Mouse (Mus musculus): Measurements from ENCODE around the gene Pmf1. TPM values are rescaled to one million over a fixed set of nuclear protein-coding genes. Genes with fewer than 3 reads are reported as not detected.

Pmf1 gene
- polyA plus RNA-seq, 1 experiment, result 30.8 TPM

GRCm38 (mm10) chr3:88424605-88425329 lies 14.6 kb upstream of the Pmf1 start, which contains the start of gene Slc25a44:
TSS of gene Slc25a44 (minus strand) at chr3:88425139.
- Histone ChIP-seq H3K27ac (replicated peaks; ENCODE audit: low read depth, low read length) (peak within 1 kb of the TSS; percentile 64), H3K4me3 (ENCODE audit: insufficient read depth, low read depth, low read length) (peak within 1 kb of the TSS; percentile 78), H3K4me1 (ENCODE audit: control insufficient read depth, insufficient read depth, insufficient read length, low read length) (peaks cover 2% of the 10 kb centered on the region; the same call in 1 of the 2 replicates)

GRCm38 (mm10) chr3:88422020-88422720 lies 12.0 kb upstream of the Pmf1 start:
- 0 out of 2 replicates have a peak overlapping the region, but pooled peaks have one; percentile 12 for H3K4me3 ChIP-seq (ENCODE audit: insufficient read depth, low read depth, low read length)
- peak overlapping the region; percentile 78 for H3K27ac ChIP-seq (replicated peaks; ENCODE audit: low read depth, low read length)
- H3K4me1 ChIP-seq (ENCODE audit: control insufficient read depth, insufficient read depth, insufficient read length, low read length), result peaks cover 12% of the 10 kb centered on the region

DNA sequence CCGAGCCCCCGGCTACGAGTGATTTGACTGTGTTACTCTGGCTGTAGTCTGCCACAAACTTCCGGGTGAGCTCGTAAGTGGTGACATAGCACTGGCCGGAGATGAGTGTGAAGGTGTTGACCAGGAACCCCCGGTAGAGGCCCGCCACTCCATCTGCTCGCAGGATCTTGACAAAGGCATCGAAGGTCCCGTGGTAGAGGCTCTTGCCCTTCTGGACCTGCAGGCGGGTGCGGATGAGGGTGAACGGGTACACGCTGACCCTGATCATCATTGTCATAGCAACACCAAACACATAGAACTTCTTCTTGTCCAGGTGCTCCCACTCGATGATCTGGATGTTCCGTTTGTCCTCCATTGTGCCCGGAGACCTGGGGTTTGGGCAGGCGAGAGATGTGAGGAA lies 10.6 kb upstream of the Pmf1 start:
- Histone ChIP-seq H3K27ac (replicated peaks; ENCODE audit: low read depth, low read length) (0 out of 2 replicates have a peak overlapping the region, but pooled peaks have one; percentile 78), H3K4me1 (ENCODE audit: control insufficient read depth, insufficient read depth, insufficient read length, low read length) (peaks cover 12% of the 10 kb centered on the region), H3K4me3 (ENCODE audit: insufficient read depth, low read depth, low read length) (no peak overlapping the region)

DNA sequence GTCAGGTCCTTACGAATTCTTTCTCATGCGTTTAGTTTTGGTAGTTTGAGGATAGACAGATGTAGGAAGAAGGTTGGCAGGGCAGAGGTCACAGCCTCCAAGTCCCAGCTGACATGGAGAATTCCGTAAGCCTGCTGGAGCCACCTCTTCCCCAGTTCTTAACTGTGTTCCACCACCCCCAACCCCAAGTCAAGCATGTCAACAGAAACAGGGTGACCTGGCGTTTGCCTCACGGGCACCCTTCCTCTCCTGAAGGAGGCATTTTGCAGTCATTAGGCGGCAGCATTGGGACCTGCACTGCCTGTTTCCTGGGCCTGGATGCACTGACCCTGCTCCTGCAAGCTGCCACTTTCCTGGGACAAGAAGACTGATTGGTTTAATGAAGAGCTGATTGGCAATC lies 7.9 kb upstream of the Pmf1 start:
- H3K27ac ChIP-seq (replicated peaks; ENCODE audit: low read depth, low read length), result peak overlapping the region; percentile 91
- H3K4me1 ChIP-seq (ENCODE audit: control insufficient read depth, insufficient read depth, insufficient read length, low read length), result peaks cover 15% of the 10 kb centered on the region
- H3K4me3 ChIP-seq (ENCODE audit: insufficient read depth, low read depth, low read length), result no peak overlapping the region

DNA sequence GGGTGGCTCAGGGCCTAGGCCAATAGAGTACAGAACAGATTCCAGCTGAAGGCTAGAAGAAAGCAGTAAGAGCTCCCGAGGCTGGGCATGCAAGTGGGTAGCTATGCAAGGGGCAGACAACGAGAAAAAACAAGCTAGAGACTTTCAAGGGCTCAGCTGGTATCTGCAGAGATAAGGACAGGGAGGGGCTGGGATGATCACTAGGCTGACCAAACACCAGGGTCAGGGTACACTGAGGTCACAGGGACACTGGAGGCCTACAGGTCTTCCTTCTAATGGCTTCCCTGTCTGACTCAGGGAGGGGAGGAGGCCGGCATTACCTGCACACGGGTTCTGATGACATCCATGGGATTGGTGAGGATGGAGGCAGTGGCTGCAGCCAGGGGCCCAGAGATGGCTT lies 5.5 kb upstream of the Pmf1 start:
- peak overlapping the region; percentile 38; the same call in 1 of the 2 replicates for H3K27ac ChIP-seq (replicated peaks; ENCODE audit: low read depth, low read length)
- peaks cover 16% of the 10 kb centered on the region for H3K4me1 ChIP-seq (ENCODE audit: control insufficient read depth, insufficient read depth, insufficient read length, low read length)
- no peak overlapping the region for H3K4me3 ChIP-seq (ENCODE audit: insufficient read depth, low read depth, low read length)

DNA sequence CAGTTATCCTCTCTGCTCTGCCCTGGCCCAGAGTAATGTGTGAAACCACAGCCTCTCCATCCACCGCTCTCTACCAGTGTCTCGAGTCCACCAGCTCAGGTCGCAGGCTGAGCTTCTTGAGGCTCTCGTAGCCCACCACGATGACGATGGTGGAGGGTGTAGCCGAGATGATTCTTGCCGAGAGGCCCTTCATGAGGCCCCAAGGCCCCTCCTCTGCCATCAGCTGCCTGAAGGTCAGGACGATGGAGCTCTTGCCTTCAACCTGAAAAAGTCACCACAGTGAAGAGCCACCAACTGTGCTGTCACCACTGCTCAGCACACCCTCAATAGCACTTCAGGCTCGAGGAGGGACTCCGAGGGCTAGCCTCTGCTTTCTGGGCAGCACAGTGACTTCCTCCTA lies 2.5 kb upstream of the Pmf1 start:
- Histone ChIP-seq H3K4me1 (ENCODE audit: control insufficient read depth, insufficient read depth, insufficient read length, low read length) (peaks cover 6% of the 10 kb centered on the region; the same call in 1 of the 2 replicates), H3K4me3 (ENCODE audit: insufficient read depth, low read depth, low read length) (no peak overlapping the region), H3K27ac (replicated peaks; ENCODE audit: low read depth, low read length) (no peak overlapping the region)

GRCm38 (mm10) chr3:88411681-88412080 lies 1.6 kb upstream of the Pmf1 start:
- H3K27ac ChIP-seq (replicated peaks; ENCODE audit: low read depth, low read length), result no peak overlapping the region
- H3K4me3 ChIP-seq (ENCODE audit: insufficient read depth, low read depth, low read length), result no peak overlapping the region
- H3K4me1 ChIP-seq (ENCODE audit: control insufficient read depth, insufficient read depth, insufficient read length, low read length), result peaks cover 6% of the 10 kb centered on the region; the same call in 1 of the 2 replicates

DNA sequence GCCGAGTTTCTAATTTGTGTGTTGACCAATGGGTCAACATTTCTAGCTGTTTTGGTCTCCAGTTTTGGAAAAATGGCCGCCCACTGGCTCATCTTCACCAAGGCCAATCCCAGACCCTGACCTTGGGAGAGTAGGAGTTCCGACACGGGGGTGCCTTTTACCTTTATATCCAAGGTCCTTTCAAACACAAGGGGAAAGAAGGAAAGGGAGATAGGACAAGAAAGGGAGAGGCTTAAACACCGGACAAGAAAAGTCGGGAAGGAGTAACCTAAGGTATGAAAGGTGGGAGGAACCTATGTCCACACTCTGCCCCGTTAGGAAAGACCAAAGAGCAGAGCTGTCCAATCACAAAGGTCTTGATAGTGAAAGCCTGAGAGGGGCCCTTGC lies 507 bp upstream of the Pmf1 start:
- Histone ChIP-seq H3K4me1 (ENCODE audit: control insufficient read depth, insufficient read depth, insufficient read length, low read length) (peaks cover 6% of the 10 kb centered on the region; the same call in 1 of the 2 replicates), H3K27ac (replicated peaks; ENCODE audit: low read depth, low read length) (peak overlapping the region; percentile 79), H3K4me3 (ENCODE audit: insufficient read depth, low read depth, low read length) (peak overlapping the region; percentile 34)

- peaks cover 6% of the 10 kb centered on the region; the same call in 1 of the 2 replicates for H3K4me1 ChIP-seq (ENCODE audit: control insufficient read depth, insufficient read depth, insufficient read length, low read length)
- H3K27ac ChIP-seq (replicated peaks; ENCODE audit: low read depth, low read length), result peak overlapping the region; percentile 79
- no peak overlapping the region; the same call in 1 of the 2 replicates for H3K4me3 ChIP-seq (ENCODE audit: insufficient read depth, low read depth, low read length)
Measured at GRCm38 (mm10) chr3:88408953-88409352, 1.2 kb downstream of the Pmf1 start.

- Histone ChIP-seq H3K27ac (replicated peaks; ENCODE audit: low read depth, low read length) (no peak overlapping the region; the same call in 1 of the 2 replicates), H3K4me3 (ENCODE audit: insufficient read depth, low read depth, low read length) (no peak overlapping the region), H3K4me1 (ENCODE audit: control insufficient read depth, insufficient read depth, insufficient read length, low read length) (0 out of 2 replicates have a peak, but pooled peaks cover 3% of the 10 kb centered on the region)
Measured at GRCm38 (mm10) chr3:88407529-88407928, 2.6 kb downstream of the Pmf1 start.

GRCm38 (mm10) chr3:88407090-88407489 lies 3.0 kb downstream of the Pmf1 start:
- Histone ChIP-seq H3K4me1 (ENCODE audit: control insufficient read depth, insufficient read depth, insufficient read length, low read length) (0 out of 2 replicates have a peak, but pooled peaks cover 3% of the 10 kb centered on the region), H3K27ac (replicated peaks; ENCODE audit: low read depth, low read length) (no peak overlapping the region), H3K4me3 (ENCODE audit: insufficient read depth, low read depth, low read length) (no peak overlapping the region)

- H3K27ac ChIP-seq (replicated peaks; ENCODE audit: low read depth, low read length), result 0 out of 2 replicates have a peak overlapping the region, but pooled peaks have one; percentile 24
- H3K4me3 ChIP-seq (ENCODE audit: insufficient read depth, low read depth, low read length), result no peak overlapping the region
- no peaks in the 10 kb centered on the region for H3K4me1 ChIP-seq (ENCODE audit: control insufficient read depth, insufficient read depth, insufficient read length, low read length)
Measured at GRCm38 (mm10) chr3:88403522-88404230, 6.5 kb downstream of the Pmf1 start.

DNA sequence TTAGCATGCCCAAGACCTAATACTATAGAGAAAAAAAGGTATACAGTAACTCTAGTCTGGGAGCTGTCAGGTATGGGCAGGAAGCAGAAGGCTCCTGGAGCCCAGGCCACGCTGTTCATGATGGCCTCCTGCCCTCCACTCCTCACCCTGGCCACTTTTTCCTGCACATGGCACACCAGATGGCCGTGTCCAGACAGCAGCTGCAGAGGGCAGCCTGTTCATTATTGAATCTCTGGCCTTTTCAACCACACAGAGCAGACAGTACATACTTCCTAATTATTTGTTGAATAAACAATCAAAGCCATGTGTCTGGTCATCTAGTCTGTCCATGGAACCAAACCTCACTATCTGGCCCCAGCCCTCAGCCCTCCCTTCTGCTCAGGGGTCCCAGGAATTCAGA lies 11.5 kb downstream of the Pmf1 start:
- Histone ChIP-seq H3K4me3 (ENCODE audit: insufficient read depth, low read depth, low read length) (no peak overlapping the region), H3K4me1 (ENCODE audit: control insufficient read depth, insufficient read depth, insufficient read length, low read length) (no peaks in the 10 kb centered on the region), H3K27ac (replicated peaks; ENCODE audit: low read depth, low read length) (no peak overlapping the region)

GRCm38 (mm10) chr3:88395742-88396141 lies 14.4 kb downstream of the Pmf1 start:
- Histone ChIP-seq H3K4me3 (ENCODE audit: insufficient read depth, low read depth, low read length) (no peak overlapping the region), H3K27ac (replicated peaks; ENCODE audit: low read depth, low read length) (no peak overlapping the region), H3K4me1 (ENCODE audit: control insufficient read depth, insufficient read depth, insufficient read length, low read length) (no peaks in the 10 kb centered on the region)

GRCm38 (mm10) chr3:88395288-88395687 lies 14.8 kb downstream of the Pmf1 start:
- Histone ChIP-seq H3K27ac (replicated peaks; ENCODE audit: low read depth, low read length) (no peak overlapping the region), H3K4me1 (ENCODE audit: control insufficient read depth, insufficient read depth, insufficient read length, low read length) (no peaks in the 10 kb centered on the region), H3K4me3 (ENCODE audit: insufficient read depth, low read depth, low read length) (no peak overlapping the region)
